Mouse (Mus musculus): ENCODE results near the gene Gm20605.
"Not testable (repeated sequence)": the region's sequence is repeated elsewhere in the genome, so short reads cannot be mapped to it uniquely, and the experiment has no call there.

The Gm20605 gene

DNA sequence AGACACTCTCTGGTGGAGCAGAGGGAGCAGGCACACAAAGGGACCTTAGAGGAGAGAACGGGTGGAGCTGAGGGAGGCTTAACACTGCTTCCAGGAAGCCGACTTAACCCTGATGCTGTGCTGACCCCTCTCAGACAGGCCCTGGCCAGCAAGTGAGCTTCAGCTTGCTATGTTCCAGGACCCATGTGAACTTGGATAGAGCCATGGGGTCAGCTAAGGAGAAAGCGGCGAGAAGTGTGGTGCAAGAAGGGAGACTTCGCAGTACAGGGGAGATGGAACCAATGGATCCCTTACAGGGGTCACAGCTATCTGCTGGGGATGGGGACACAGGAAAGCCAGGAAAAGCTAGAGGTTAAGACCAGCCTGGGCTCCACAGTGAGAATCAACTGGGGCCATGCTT is 15.9 kb upstream of the Gm20605 start:
- DNase-seq (ENCODE audit: low spot score) = no peak

DNA sequence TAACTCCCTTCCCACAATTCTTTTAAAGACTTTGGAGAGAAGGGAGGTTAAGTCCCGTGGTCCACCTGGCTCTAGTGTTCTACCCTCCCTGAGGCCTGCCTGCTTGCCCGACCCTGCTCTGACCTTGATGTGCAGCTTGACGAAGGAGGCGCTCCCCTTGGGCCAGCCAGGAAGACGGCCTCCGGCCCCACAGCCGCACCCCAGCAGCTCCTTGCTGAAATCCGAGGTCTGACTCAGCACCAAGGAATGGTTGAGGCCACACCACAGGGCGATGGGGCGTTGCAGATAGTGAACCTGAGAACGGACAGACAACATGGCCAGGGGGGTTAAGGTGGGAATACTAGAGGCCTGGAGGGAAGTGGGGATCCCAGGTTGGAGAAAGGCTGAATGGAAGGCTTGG is 15.4 kb upstream of the Gm20605 start, which contains the start of gene Pcolce:
Gene Pcolce, minus strand, starts transcription at position 235 of the 400 bp plus-strand sequence.
- no peak for DNase-seq (ENCODE audit: low spot score)

DNA sequence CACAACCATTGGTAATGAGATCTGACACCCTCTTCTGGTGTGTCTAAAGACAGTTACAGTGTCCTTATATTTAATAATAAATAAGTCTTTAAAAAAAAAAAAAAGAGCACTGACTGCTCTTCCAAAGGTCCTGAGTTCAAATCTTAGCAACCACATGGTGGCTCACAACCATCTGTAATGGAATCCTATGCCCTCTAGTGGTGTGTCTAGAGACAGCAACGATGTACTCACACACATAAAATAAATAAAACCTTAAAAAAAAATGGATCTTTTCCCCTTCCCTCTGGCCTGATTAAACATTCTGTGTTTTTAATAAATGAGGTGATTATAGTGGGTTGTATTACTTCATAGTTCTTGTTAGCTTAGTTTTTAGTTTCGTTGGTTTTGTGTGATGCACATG is 14.1 kb upstream of the Gm20605 start:
- not testable (repeated sequence) for DNase-seq (ENCODE audit: low spot score)

DNA sequence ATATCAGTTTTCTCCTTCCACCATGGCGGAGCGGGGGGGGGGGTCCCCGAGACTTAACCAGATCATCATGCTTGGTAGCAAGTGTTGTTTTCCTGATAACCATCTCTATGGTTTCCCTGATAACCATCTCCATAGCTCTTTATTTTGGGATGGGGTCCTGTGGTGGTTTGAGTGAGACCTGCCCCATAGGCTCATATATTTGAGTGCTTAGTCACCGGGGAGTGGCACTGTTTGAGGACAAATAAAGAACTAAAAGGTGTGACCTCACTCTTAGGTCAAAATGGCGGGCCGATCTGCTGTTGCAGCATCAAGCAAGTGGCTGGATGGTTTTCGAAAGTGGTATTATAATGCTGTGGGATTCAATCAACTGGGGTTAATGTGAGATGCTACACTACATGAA is 13.6 kb upstream of the Gm20605 start:
- no peak for DNase-seq (ENCODE audit: low spot score)

DNA sequence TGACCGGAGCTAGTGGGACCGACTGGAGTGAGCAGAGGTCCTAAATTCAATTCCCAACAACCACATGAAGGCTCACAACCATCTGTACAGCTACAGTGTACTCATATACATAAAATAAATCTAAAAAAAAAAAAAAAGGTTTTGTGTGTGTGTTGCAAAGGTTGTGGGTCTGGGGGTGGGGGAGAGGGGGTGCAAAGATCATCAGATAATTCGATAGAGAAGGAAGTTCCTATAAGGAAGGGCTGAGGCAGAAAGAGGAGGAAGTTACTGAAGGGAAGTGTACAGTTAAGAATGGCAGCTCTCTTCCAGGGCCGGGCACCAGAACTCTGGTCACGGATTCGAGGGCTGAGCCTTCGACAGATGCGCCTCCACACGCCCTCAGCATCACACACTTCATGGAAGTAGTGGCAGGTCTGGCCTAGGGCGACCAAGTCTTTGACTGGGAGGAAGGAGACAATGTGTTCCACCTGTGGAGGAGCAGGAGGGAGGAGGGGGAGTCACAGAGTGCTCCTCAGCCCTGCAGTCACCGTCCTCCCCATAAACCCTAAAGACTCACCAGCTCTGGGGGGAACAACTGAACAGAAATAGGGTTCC is 4.9 kb upstream of the Gm20605 start:
- DNase-seq (ENCODE audit: low spot score) = no peak

DNA sequence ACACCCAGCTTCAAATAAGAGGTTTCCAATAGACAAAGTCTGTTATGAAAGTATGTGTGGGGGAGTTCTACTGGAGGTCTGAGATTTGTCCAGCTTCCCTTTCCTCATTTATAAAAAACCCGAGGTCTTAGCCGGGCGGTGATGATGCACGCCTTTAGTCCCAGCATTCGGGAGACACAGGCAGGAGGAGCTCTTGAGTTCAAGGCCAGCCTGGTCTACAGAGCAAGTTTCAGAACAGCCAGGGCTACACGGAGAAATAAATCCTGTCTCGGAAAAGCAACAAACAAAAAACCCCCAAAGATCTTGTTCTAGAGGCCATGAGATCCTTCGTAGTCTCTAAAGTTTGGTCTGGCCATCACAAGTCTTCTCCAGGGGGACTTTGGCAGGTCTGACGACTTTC is 984 bp upstream of the Gm20605 start:
- no peak for DNase-seq (ENCODE audit: low spot score)

DNA sequence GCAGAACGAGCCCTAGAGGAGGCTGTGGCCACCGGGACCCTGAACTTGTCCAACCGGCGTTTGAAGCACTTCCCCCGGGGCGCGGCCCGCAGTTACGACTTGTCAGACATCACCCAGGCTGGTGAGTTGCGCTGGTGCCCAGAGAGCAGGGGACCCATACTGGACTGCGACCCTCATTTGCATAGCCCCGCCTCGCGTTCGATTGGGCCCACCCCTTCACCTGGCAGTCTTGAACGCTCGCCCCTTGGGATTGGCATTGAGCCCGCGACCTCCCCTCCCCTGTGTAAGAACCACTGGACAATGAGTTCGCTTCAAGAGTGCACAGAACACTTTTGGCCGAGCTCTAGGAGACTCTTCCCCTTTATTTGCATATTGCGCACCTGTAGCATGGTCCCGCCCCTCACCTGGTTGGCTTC is 339 bp downstream of the Gm20605 start:
- no peak for DNase-seq (ENCODE audit: low spot score)

DNA sequence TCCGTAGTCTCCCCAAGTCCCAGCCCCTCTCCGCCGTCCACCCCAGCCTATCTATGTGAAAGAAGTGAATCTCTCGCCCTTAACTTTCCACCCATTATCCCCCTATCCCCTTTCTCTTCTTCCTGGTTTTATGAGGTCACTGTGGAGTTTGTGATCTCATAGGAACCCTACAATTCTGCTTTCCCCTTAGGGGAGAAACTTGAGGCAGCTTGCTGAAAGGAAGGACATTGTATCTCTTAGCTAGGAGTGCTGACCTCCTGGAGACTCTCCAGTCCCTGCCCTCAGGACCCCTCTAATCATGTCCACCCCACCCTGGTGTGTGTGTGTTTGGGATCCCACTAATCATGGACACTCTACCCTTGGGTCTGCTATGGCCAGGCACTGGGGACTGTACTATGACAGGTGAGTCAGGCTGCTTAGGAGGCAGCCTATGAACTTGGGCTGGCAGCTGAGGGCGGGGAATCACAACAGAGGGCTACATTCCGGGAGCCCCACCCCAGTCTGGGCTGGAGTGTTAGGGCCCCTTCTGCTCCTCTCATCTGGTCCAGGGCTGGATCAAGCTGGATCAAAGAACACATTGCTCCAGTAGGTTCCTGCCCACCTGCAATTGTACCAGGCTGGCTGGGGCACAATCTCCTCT is 1.1 kb downstream of the Gm20605 start:
- DNase-seq (ENCODE audit: low spot score) = no peak

DNA sequence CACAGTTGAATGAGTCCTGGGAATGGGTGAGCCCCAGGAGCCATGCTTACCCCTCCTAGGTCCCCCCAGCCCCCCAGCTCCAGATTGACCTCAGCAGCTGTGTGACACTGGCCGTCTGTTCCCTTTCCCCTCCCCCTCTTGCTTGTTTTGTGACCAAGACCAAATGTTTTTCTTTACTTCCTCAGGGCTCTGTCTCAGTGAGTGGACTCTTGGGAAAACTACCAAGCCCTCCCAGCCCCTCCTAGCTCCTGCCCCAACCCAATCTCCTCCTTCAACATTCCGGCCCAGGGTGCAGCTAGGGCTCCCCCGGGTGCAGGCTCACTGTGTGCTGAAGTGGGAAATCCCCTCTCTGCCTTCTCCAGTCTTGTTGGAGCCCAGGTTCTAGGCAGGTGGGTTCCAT is 1.6 kb downstream of the Gm20605 start:
- DNase-seq (ENCODE audit: low spot score) = no peak

DNA sequence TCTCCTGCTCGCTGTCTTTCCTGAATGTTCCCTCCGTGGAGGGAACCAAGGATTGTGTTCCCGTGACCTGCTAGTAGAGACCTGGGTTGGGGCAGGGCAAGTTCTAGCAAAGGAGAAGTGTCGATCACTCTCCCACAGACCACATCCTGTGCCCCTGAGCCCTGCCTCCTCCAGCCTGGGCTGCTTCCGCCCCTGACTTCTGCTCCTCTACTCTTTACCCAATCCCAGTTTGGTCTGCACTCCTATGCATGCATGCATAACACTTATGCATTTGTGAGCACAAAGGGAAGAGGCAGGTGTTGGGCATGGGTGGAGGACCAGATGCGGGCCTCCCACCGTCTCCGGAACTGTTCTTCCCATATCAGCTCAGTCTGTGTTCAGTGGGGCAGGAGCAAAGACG is 2.2 kb downstream of the Gm20605 start:
- no peak for DNase-seq (ENCODE audit: low spot score)

DNA sequence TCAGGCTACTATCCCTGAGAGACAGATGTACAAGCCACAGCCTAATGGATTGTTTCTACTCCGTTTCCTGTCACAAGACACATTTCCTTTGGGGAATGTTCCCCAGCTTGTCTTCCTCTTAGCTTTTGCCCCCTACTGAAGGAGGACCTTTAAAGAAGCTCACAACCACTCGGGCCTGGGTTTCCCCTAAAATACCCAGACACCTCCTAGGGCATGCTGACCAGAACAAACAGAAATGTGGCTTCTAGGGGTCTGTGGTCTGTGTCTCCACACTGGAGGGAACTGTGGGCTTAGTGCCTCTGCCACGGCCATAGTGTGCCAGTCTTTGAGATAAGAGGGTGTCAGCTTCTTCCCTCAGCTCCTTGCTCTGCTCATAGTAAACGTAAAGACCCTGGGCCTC is 2.6 kb downstream of the Gm20605 start:
- no peak for DNase-seq (ENCODE audit: low spot score)

DNA sequence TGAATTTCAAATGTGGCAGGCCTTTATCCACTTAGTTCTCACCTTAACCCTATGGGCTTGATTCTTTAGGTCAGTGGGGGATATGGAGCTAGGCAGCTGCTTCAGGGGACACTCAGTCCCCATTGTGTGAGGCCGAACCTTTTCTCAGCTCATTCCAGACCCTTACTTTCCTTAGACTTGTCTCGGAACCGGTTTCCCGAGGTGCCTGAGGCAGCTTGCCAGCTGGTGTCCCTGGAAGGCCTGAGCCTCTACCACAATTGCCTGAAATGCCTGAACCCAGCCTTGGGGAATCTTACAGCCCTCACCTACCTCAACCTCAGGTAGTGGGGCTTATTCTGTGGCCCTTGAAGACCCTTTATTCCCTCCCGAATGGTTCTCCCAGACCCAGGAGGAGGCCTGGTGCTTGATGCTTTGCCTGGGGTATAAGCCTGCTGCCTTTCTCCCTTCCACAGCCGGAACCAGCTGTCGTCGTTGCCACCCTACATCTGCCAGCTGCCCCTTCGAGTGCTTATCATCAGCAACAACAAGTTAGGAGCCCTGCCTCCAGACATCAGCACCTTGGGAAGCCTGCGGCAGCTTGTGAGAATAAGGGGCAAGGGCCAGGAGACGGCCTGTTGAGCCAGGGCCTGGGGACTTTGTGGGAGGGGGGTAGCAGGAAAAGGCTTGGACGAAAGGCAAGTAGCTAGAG is 4.6 kb downstream of the Gm20605 start:
- DNase-seq (ENCODE audit: low spot score) = no peak

DNA sequence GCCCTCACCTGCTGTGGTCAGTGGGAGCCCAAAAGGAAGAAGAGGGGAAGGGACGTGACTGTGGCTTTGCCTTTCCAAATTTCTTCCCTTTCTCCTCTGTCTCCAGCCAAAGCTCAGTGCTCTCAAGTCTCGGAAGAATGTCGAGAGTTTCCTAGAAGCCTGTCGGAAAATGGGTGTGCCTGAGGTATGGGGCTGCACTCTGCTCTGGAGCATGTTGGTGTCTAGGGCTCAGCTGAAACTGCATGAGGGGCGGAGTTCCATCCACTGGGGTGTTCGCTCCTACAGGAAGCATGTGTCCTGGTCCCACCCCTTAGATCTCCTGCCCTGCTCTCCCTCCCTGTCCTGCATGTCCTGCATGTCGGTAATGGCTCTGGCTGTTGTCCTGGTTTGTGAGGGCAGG is 10.5 kb downstream of the Gm20605 start:
- DNase-seq (ENCODE audit: low spot score) = no peak

DNA sequence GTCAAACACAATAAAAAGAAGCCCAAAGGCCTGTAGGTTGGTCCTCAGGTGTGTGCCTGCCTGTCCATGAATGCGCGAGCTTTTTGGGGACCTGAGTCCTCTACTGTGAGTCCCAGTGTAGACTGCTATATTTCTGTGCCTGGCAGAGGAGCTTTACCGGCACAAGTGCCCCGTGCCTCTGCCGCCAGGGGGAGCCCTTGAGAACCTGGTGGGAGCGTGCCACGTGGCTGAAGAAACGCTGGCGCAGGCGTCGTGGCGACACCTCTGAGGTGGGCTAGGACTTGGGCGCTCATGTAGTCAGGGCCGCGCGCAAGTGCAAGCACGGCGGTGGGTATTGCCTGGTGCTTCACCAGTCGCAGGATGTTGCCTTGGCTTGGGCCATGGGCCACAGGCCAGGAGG is 12.1 kb downstream of the Gm20605 start, which contains the start of gene Sap25:
Gene Sap25, plus strand, starts transcription at position 281 of the 400 bp plus-strand sequence.
- DNase-seq (ENCODE audit: low spot score) = no peak

DNA sequence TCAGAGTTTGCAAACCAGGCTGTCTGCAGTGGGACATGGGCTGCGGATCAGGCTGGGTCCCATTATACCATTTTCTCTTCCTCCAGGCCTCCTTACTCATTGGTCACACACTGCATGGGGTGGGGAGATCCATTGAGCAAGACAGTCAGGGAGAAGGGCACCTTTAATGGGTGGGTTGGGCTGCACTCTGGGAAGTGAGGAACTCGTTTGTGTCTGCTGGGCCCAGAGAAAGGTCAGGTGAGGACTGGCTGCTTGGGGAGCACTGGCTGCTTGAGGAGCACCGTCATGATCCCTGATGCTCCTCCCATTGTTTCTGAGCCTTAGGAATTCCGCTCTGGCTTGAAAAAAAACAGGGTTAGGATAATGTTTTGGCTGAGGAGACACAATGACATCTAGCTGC is 13.9 kb downstream of the Gm20605 start:
- DNase-seq (ENCODE audit: low spot score) = no peak

DNA sequence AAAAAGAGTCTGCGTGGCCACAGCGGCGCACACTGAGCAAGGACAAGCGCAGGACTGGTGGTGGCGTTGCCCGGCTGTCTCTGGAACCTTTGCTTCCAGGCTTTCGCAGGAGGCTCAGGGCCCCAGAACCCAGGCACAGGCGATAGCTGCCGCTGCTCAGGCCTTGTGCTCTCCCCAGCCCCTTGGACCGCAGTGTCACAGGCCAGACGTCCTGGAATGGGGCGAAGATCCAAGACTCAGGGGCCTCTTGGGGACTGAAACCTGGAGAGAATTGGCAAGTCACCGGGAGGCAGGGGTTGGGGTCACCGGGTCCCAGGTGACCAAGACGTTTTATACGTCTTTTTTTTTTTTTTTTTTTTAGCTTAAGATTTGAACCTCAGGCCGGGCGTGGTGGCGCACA is 15.5 kb downstream of the Gm20605 start:
- DNase-seq (ENCODE audit: low spot score) = no peak

DNA sequence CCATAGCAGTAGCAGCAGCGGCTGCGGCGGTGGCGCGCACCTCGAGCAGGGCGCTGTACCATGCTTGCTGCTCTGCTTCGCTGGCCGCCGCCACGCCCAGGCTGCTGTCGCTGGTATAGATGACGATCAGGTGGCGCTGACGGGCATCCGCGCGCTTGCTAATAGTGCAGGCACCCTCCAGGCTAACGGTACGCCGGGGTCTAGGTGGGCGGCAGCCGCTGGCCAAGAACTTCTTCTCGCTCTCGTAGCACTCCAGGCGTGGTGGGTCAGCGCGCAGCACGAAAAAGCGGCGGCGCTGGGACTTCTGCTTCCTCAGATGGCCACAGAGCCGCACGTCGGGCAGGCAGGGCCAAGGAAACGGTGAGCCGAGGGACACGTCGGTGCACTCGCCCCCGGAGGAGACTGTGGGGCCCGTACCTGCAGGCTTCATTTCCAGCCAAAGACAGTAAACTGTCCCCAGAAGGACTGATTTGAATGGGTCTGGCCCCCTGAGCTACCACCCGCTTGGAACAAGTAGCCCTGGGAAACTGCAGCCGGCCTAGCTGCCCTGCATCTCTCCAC is 16.2 kb downstream of the Gm20605 start:
- DNase-seq (ENCODE audit: low spot score) = no peak

DNA sequence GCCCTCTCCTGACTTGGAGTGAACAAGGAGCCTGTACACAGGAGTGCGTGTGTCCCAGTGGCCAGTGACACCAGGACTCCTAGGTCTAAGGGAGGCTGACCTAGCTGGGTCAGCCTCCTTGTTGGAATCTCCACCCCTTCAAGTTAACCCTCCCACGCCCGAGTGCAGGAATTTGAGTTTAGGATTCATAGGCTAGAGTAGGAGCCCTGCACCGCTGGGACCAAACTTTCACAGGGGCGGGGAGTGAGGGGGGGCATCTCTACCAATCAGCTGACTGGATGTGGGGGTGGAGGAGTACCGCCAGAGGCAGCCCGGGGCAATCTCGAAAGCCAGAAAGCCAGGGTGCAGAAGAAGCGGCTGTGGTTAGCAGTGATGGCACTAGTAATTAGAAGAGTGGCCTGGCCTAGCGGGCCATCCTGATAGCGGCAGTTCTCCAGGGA is 16.7 kb downstream of the Gm20605 start, which contains the start of gene Irs3:
Gene Irs3, minus strand, starts transcription at position 63 of the 440 bp plus-strand sequence.
- no peak for DNase-seq (ENCODE audit: low spot score)

DNA sequence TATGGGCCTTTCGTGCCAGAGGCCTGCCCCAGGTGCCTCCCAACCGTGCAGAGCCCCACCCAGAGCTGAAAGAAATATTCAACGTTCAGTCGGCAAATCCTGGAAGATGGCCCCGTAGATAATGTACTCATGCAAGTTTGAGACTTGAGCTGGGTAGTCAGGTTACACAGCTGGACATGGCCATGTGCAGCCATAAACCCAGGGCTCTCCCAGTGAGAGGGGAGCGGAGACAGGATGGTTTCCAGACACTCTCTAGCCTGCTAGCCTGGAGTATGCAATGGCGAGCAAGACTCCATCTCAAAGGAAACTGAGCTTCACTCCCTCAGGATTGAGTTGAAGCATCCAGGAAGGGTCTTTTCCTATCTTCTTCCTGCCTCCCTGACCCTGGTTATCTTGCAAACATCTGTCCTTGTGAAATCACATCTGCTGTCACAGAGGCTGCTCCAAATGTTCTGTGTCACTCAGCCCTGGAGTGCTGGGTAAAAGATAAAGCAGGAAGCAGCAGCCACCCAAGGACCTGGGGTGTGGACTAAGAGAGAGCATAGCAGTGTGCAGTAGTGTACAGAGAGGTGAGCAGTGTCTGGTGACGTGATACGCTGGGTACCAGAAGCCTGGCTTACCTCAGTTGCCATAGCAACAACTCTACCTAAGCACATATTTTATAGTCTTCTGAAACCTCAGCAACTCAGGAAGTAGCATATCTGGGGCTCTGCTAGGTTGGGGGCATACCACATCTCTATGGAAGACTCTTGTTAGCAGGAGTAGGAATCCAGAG is 19.0 kb downstream of the Gm20605 start:
- no peak for DNase-seq (ENCODE audit: low spot score)

DNA sequence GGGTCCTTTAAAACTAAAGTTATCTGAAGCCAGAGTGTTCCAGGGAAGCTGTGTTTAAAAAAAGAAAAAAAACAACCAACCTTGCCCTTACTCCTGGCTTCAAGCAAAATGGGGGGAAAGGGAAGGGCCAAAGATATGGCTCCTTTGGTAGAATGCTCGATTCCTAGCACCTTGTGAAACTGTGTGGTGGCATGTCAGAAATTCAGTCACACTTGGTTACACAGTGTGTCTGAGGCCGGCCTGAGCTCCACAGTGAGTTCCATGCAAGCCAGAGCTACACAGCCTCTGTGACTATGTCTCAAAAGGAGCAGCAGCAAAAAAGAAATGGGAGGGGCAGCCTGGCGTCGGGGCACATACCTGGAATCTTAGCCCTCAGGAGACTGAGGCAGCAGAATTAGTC is 20.3 kb downstream of the Gm20605 start:
- no peak for DNase-seq (ENCODE audit: low spot score)

DNA sequence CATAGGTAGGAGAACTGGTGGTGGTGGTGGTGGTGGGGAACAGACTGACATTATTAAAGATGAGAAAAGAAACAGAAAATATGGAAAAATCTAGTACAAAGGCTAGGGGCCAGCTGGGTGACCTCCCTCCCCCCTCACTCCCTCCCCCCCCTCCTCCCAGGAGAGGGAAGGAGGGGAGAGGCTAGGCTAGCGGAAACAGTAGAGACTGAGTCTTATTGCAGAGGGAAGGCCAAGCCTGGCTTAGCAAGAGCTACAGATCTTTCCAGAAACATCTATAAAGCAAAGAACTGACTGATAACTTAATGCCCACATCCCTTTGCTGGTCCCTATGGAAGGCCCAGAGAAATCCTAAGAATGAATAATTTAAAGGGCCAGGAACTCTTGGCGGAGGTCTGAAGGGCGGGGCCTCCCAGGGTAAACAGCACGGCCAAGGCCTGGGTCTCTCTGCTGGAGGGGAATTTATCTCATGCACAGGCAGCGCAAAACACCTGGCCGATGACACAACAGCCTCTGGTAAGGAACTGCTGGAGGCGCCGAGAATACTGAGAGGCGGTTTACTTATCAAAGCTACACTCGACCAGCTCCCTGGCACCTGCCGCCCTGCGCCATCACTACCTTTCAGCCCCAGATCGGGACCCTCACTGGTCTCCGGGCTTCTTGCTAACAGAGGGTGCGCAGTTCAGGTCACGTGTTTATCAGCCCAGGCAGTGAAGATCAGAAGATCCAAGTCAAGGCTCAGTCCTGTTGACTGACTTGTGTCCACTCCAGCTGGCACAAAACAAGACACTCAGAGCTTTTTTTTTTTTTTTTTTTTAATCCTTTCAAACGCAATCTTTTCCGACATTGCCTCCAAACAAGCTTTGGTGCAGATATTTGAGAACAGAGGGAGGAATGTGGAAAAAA is 20.9 kb downstream of the Gm20605 start:
- no peak for DNase-seq (ENCODE audit: low spot score)

Measured in c-Kit-positive CD71-positive TER-119-positive erythroid progenitor cells, embryonic 14.5 days (primary cell).